Mouse (Mus musculus) heart, embryonic 10.5 days (tissue): Measurements from ENCODE around the gene Prkab1. TPM values are rescaled to one million over a fixed set of nuclear protein-coding genes. Genes with fewer than 3 reads are reported as not detected.

Experiments
- DNase-seq: peaks from one replicate; pipeline ENCODE4 v3.0.0-alpha.2; 2017; ENCODE audit warnings: low spot score
- H3K27ac ChIP-seq: fragments of 300-500 bp; sonication (generic); 2 replicates; pipeline ENCODE4 v1.5.1; 2016; ENCODE audit warnings: mild to moderate bottlenecking
- H3K27me3 ChIP-seq: fragments of 300-500 bp; sonication (generic); 2 replicates; pipeline ENCODE4 v1.6.1; 2016; ENCODE audit warnings: mild to moderate bottlenecking; ENCODE audit not compliant: poor library complexity, insufficient read depth, severe bottlenecking
- H3K36me3 ChIP-seq: fragments of 300-500 bp; sonication (generic); 2 replicates; pipeline ENCODE4 v1.6.1; 2016; ENCODE audit warnings: mild to moderate bottlenecking, moderate library complexity
- H3K4me1 ChIP-seq: fragments of 300-500 bp; sonication (generic); 2 replicates; pipeline ENCODE4 v1.6.1; 2016; ENCODE audit warnings: mild to moderate bottlenecking
- H3K4me3 ChIP-seq: fragments of 300-500 bp; sonication (generic); 2 replicates; pipeline ENCODE4 v1.5.1; 2016; ENCODE audit warnings: mild to moderate bottlenecking, moderate library complexity
- H3K9me3 ChIP-seq: fragments of 300-500 bp; sonication (generic); 2 replicates; pipeline ENCODE4 v1.6.1; 2016; ENCODE audit warnings: mild to moderate bottlenecking, moderate library complexity
- WGBS: fragments of 180-500 bp; shearing (Covaris S2); methylation state at CpG from one replicate; pipeline ENCODE4 v1.1.7; 2016; 5-methylcytosine and 5-hydroxymethylcytosine counted together
- polyA plus RNA-seq: library from polyadenylated mRNA; unstranded; fragments of >200 nt; fragmentation: Nextera tagmentation; extraction: Ambion mirVana; gene quantifications from 2 replicates; pipeline ENCODE4 v1.2.1, GENCODE M21; 2016

Gene Prkab1
- polyA plus RNA-seq, 1 experiment from 2014 or later: 74.1 TPM

GRCm38 (mm10) chr5:116014237-116014636 lies 10.1 kb downstream of the Prkab1 start:
- Histone ChIP-seq H3K27me3 (no peaks in the 10 kb centered on the region), H3K36me3 (peaks cover 63% of the 10 kb centered on the region)
- WGBS: 86% methylated on average over 11 of the region's 11 CpGs

GRCm38 (mm10) chr5:116013821-116014220 lies 10.5 kb downstream of the Prkab1 start:
- Histone ChIP-seq H3K4me3 (no peak overlapping the region), H3K9me3 (no peaks in the 10 kb centered on the region), H3K36me3 (peaks cover 59% of the 10 kb centered on the region), H3K27me3 (no peaks in the 10 kb centered on the region), H3K4me1 (peaks cover 6% of the 10 kb centered on the region), H3K27ac (no peak overlapping the region)
- WGBS: 84% methylated on average over 8 of the region's 8 CpGs
- DNase-seq: no peak

More at GRCm38 (mm10) chr5:116014237-116014636, 10.1 kb downstream of the Prkab1 start:
- H3K27ac ChIP-seq: no peak overlapping the region
- peaks cover 10% of the 10 kb centered on the region for H3K4me1 ChIP-seq
- no peak overlapping the region for H3K4me3 ChIP-seq
- no peak for DNase-seq
- no peaks in the 10 kb centered on the region for H3K9me3 ChIP-seq

GRCm38 (mm10) chr5:116012503-116012902 lies 11.8 kb downstream of the Prkab1 start:
- WGBS: 95% methylated on average over 7 of the region's 7 CpGs
- H3K27ac ChIP-seq: no peak overlapping the region
- peaks cover 47% of the 10 kb centered on the region for H3K36me3 ChIP-seq
- no peak overlapping the region for H3K4me3 ChIP-seq
- H3K27me3 ChIP-seq: no peaks in the 10 kb centered on the region
- DNase-seq: no peak
- peaks cover 4% of the 10 kb centered on the region; the same call in 1 of the 2 replicates for H3K4me1 ChIP-seq
- H3K9me3 ChIP-seq: no peaks in the 10 kb centered on the region

- Histone ChIP-seq H3K36me3 (peaks cover 45% of the 10 kb centered on the region), H3K27ac (no peak overlapping the region), H3K4me3 (no peak overlapping the region), H3K9me3 (no peaks in the 10 kb centered on the region), H3K4me1 (peaks cover 8% of the 10 kb centered on the region), H3K27me3 (no peaks in the 10 kb centered on the region)
- WGBS: 89% methylated on average over 7 of the region's 7 CpGs
- DNase-seq: no peak
Measured at GRCm38 (mm10) chr5:116011700-116012099, 12.6 kb downstream of the Prkab1 start.

- 71% methylated on average over 2 of the region's 2 CpGs for WGBS
- Histone ChIP-seq H3K9me3 (no peaks in the 10 kb centered on the region), H3K4me3 (no peak overlapping the region), H3K36me3 (peaks cover 37% of the 10 kb centered on the region), H3K4me1 (peaks cover 11% of the 10 kb centered on the region), H3K27ac (no peak overlapping the region), H3K27me3 (no peaks in the 10 kb centered on the region)
- DNase-seq: no peak
Measured at GRCm38 (mm10) chr5:116009884-116010627, 14.3 kb downstream of the Prkab1 start.

- Histone ChIP-seq H3K36me3 (peaks cover 32% of the 10 kb centered on the region), H3K27me3 (no peaks in the 10 kb centered on the region), H3K4me3 (no peak overlapping the region), H3K4me1 (peaks cover 11% of the 10 kb centered on the region), H3K9me3 (no peaks in the 10 kb centered on the region), H3K27ac (no peak overlapping the region)
- WGBS: 80% methylated on average over 15 of the region's 15 CpGs
- DNase-seq: no peak
Measured at GRCm38 (mm10) chr5:116009091-116009851, 15.0 kb downstream of the Prkab1 start.

- peaks cover 15% of the 10 kb centered on the region for H3K4me1 ChIP-seq
- H3K9me3 ChIP-seq: no peaks in the 10 kb centered on the region
- H3K27me3 ChIP-seq: no peaks in the 10 kb centered on the region
- no peak overlapping the region for H3K4me3 ChIP-seq
- WGBS: 73% methylated on average over 13 of the region's 13 CpGs
- no peak for DNase-seq
- H3K27ac ChIP-seq: no peak overlapping the region
- peaks cover 16% of the 10 kb centered on the region; the same call in 1 of the 2 replicates for H3K36me3 ChIP-seq
Measured at GRCm38 (mm10) chr5:116007723-116008122, 16.6 kb downstream of the Prkab1 start.

- WGBS: 61% methylated on average over 22 of the region's 22 CpGs
- Histone ChIP-seq H3K4me1 (peaks cover 15% of the 10 kb centered on the region), H3K4me3 (no peak overlapping the region), H3K9me3 (no peaks in the 10 kb centered on the region), H3K27me3 (no peaks in the 10 kb centered on the region), H3K27ac (no peak overlapping the region), H3K36me3 (peaks cover 19% of the 10 kb centered on the region; the same call in 1 of the 2 replicates)
- DNase-seq: no peak
Measured at GRCm38 (mm10) chr5:116006324-116007099, 17.8 kb downstream of the Prkab1 start.

GRCm38 (mm10) chr5:116004271-116004670 lies 20.0 kb downstream of the Prkab1 start:
- WGBS: 89% methylated on average over 10 of the region's 10 CpGs
- Histone ChIP-seq H3K36me3 (peaks cover 38% of the 10 kb centered on the region), H3K4me3 (no peak overlapping the region)

GRCm38 (mm10) chr5:116003825-116004224 lies 20.5 kb downstream of the Prkab1 start:
- WGBS: 46% methylated on average over 13 of the region's 13 CpGs

More at GRCm38 (mm10) chr5:116004271-116004670, 20.0 kb downstream of the Prkab1 start:
- Histone ChIP-seq H3K9me3 (no peaks in the 10 kb centered on the region), H3K4me1 (peaks cover 11% of the 10 kb centered on the region), H3K27me3 (no peaks in the 10 kb centered on the region), H3K27ac (no peak overlapping the region)
- no peak for DNase-seq

GRCm38 (mm10) chr5:116003154-116003553 lies 21.2 kb downstream of the Prkab1 start:
- H3K36me3 ChIP-seq: peaks cover 45% of the 10 kb centered on the region

More at GRCm38 (mm10) chr5:116003825-116004224, 20.5 kb downstream of the Prkab1 start:
- Histone ChIP-seq H3K36me3 (peaks cover 41% of the 10 kb centered on the region), H3K4me3 (peak overlapping the region; percentile 18; the same call in 1 of the 2 replicates), H3K4me1 (peaks cover 11% of the 10 kb centered on the region), H3K27ac (no peak overlapping the region), H3K9me3 (no peaks in the 10 kb centered on the region), H3K27me3 (no peaks in the 10 kb centered on the region)
- DNase-seq: no peak

GRCm38 (mm10) chr5:115997376-115997775 lies 26.9 kb downstream of the Prkab1 start:
- Histone ChIP-seq H3K4me3 (no peak overlapping the region), H3K27me3 (no peaks in the 10 kb centered on the region), H3K27ac (no peak overlapping the region), H3K4me1 (peaks cover 19% of the 10 kb centered on the region), H3K36me3 (peaks cover 75% of the 10 kb centered on the region), H3K9me3 (no peaks in the 10 kb centered on the region)
- no peak for DNase-seq
- 46% methylated on average over 13 of the region's 13 CpGs for WGBS

More at GRCm38 (mm10) chr5:116003154-116003553, 21.2 kb downstream of the Prkab1 start:
- H3K4me1 ChIP-seq: peaks cover 11% of the 10 kb centered on the region
- no peaks in the 10 kb centered on the region for H3K27me3 ChIP-seq
- 85% methylated on average over 8 of the region's 8 CpGs for WGBS
- H3K4me3 ChIP-seq: no peak overlapping the region
- no peaks in the 10 kb centered on the region for H3K9me3 ChIP-seq
- no peak overlapping the region for H3K27ac ChIP-seq
- DNase-seq: no peak
